Mouse (Mus musculus) intestine, embryonic 14.5 days (tissue): ENCODE results near the gene T2. TPM values are rescaled to one million over a fixed set of nuclear protein-coding genes. Genes with fewer than 3 reads are reported as not detected.

Experiments used
- ATAC-seq: fragments of 200-750 bp; cut with Nextera tagmentation; replicated peaks from 2 replicates; pipeline ENCODE4 v1.8.0; 2017; ENCODE audit warnings: low read depth, moderate number of reproducible peaks, moderate TSS enrichment, moderate library complexity; ENCODE audit not compliant: low FRiP score, low TSS enrichment
- DNase-seq: peaks from one replicate; pipeline ENCODE4 v3.0.0-alpha.2; 2018; ENCODE audit warnings: low spot score
- H3K27ac ChIP-seq: fragments of 300-500 bp; sonication (generic); 2 replicates; pipeline ENCODE4 v1.5.1; 2014; ENCODE audit warnings: low read depth, mild to moderate bottlenecking, control low read depth
- H3K27me3 ChIP-seq: fragments of 300-500 bp; sonication (generic); replicated peaks from 2 replicates; pipeline ENCODE4 v1.6.1; 2014; ENCODE audit warnings: low read length, control low read depth; ENCODE audit not compliant: control insufficient read depth, insufficient read depth
- H3K36me3 ChIP-seq: fragments of 300-500 bp; sonication (generic); 2 replicates; pipeline ENCODE4 v1.6.1; 2014; ENCODE audit warnings: low read length, control low read depth; ENCODE audit not compliant: control insufficient read depth, insufficient read depth
- H3K4me1 ChIP-seq: fragments of 300-500 bp; sonication (generic); replicated peaks from 2 replicates; pipeline ENCODE4 v1.6.1; 2014; ENCODE audit warnings: low read length, control low read depth, mixed read lengths; ENCODE audit not compliant: control insufficient read depth, insufficient read depth
- H3K4me2 ChIP-seq: fragments of 300-500 bp; sonication (generic); 2 replicates; pipeline ENCODE4 v1.6.1; 2014; ENCODE audit warnings: low read length
- H3K4me3 ChIP-seq: fragments of 300-500 bp; sonication (generic); 2 replicates; pipeline ENCODE4 v1.5.1; 2014; ENCODE audit warnings: low read depth, low read length, control low read depth, mixed read lengths
- H3K9ac ChIP-seq: fragments of 300-500 bp; sonication (generic); 2 replicates; pipeline ENCODE4 v1.6.1; 2014; ENCODE audit warnings: mild to moderate bottlenecking, low read length
- H3K9me3 ChIP-seq: fragments of 300-500 bp; sonication (generic); 2 replicates; pipeline ENCODE4 v1.6.1; 2016; ENCODE audit warnings: low read length, control low read depth; ENCODE audit not compliant: control insufficient read depth
- WGBS: fragments of 180-500 bp; shearing (Covaris S2); extraction: QIAGEN DNeasy Blood & Tissue Kit; methylation state at CpG from one replicate; pipeline ENCODE4 v1.1.7; 2014; 5-methylcytosine and 5-hydroxymethylcytosine counted together
- polyA plus RNA-seq: library from polyadenylated mRNA; unstranded; fragments of >200 nt; fragmentation: Nextera tagmentation; extraction: Ambion mirVana; gene quantifications from 2 replicates; pipeline ENCODE4 v1.2.1, GENCODE M21; 2014

The T2 gene
- polyA plus RNA-seq, 1 experiment from 2014 or later: 0.35 TPM

- Histone ChIP-seq H3K4me2 (peak overlapping the region; percentile 57), H3K9ac (peak overlapping the region; percentile 25), H3K36me3 (no peaks in the 10 kb centered on the region), H3K27me3 (no peaks in the 10 kb centered on the region), H3K27ac (peak overlapping the region; percentile 79), H3K9me3 (no peaks in the 10 kb centered on the region), H3K4me1 (peaks cover 26% of the 10 kb centered on the region), H3K4me3 (peak overlapping the region; percentile 30)
- 0% methylated on average over 7 of the region's 7 CpGs for WGBS
- DNase-seq (peak; percentile 84), ATAC-seq (peak; percentile 71)
Observed at GRCm38 (mm10) chr17:8371834-8372233, 16.0 kb downstream of the T2 start.

- DNase-seq (peak; percentile 84), ATAC-seq (peak; percentile 56; the same call in 1 of the 2 replicates)
- WGBS: 3% methylated on average over 18 of the region's 18 CpGs
- peaks cover 24% of the 10 kb centered on the region for H3K4me1 ChIP-seq
- peak overlapping the region; percentile 25 for H3K9ac ChIP-seq
- no peaks in the 10 kb centered on the region for H3K36me3 ChIP-seq
- H3K4me3 ChIP-seq: peak overlapping the region; percentile 30
- H3K27ac ChIP-seq: peak overlapping the region; percentile 79
- peak overlapping the region; percentile 57 for H3K4me2 ChIP-seq
- H3K9me3 ChIP-seq: no peaks in the 10 kb centered on the region
- H3K27me3 ChIP-seq: no peaks in the 10 kb centered on the region
Observed at GRCm38 (mm10) chr17:8372286-8373046, 16.7 kb downstream of the T2 start.

- ATAC-seq: no peak
- H3K9me3 ChIP-seq: peaks cover 4% of the 10 kb centered on the region; the same call in 1 of the 2 replicates
- H3K27me3 ChIP-seq: no peaks in the 10 kb centered on the region
- DNase-seq: no peak
- 61% methylated on average over 5 of the region's 5 CpGs for WGBS
- peaks cover under 1% of the 10 kb centered on the region; the same call in 1 of the 2 replicates for H3K4me1 ChIP-seq
- no peak overlapping the region for H3K4me3 ChIP-seq
- H3K36me3 ChIP-seq: no peaks in the 10 kb centered on the region
- H3K9ac ChIP-seq: no peak overlapping the region
- no peak overlapping the region for H3K4me2 ChIP-seq
- no peak overlapping the region for H3K27ac ChIP-seq
Observed at GRCm38 (mm10) chr17:8377298-8377697, 21.5 kb downstream of the T2 start.

GRCm38 (mm10) chr17:8385441-8385840 lies 29.6 kb downstream of the T2 start:
- Histone ChIP-seq H3K4me1 (no peaks in the 10 kb centered on the region), H3K36me3 (no peaks in the 10 kb centered on the region), H3K27me3 (peaks cover 33% of the 10 kb centered on the region), H3K4me3 (no peak overlapping the region), H3K9me3 (peaks cover 4% of the 10 kb centered on the region; the same call in 1 of the 2 replicates), H3K9ac (no peak overlapping the region), H3K27ac (no peak overlapping the region), H3K4me2 (no peak overlapping the region)
- DNase-seq: no peak
- no peak for ATAC-seq
- WGBS: 88% methylated on average over 2 of the region's 2 CpGs

- no peak overlapping the region for H3K4me2 ChIP-seq
- H3K9me3 ChIP-seq: no peaks in the 10 kb centered on the region
- H3K27ac ChIP-seq: no peak overlapping the region
- peaks cover 40% of the 10 kb centered on the region for H3K27me3 ChIP-seq
- no peak for DNase-seq
- no peak overlapping the region for H3K4me3 ChIP-seq
- no peak for ATAC-seq
- WGBS: 2% methylated on average over 13 of the region's 13 CpGs
- H3K4me1 ChIP-seq: no peaks in the 10 kb centered on the region
- H3K36me3 ChIP-seq: no peaks in the 10 kb centered on the region
- no peak overlapping the region for H3K9ac ChIP-seq
Observed at GRCm38 (mm10) chr17:8388463-8388862, 32.7 kb downstream of the T2 start.

- Histone ChIP-seq H3K27me3 (peaks cover 40% of the 10 kb centered on the region), H3K4me3 (0 out of 2 replicates have a peak overlapping the region, but pooled peaks have one; percentile 9), H3K9me3 (no peaks in the 10 kb centered on the region), H3K9ac (no peak overlapping the region), H3K27ac (no peak overlapping the region), H3K4me2 (0 out of 2 replicates have a peak overlapping the region, but pooled peaks have one; percentile 2), H3K4me1 (no peaks in the 10 kb centered on the region), H3K36me3 (no peaks in the 10 kb centered on the region)
- DNase-seq (no peak), ATAC-seq (no peak)
- WGBS: 1% methylated on average over 28 of the region's 28 CpGs
Observed at GRCm38 (mm10) chr17:8388990-8389789, 33.4 kb downstream of the T2 start.

- no peaks in the 10 kb centered on the region for H3K4me1 ChIP-seq
- DNase-seq (no peak), ATAC-seq (no peak)
- WGBS: 6% methylated on average over 10 of the region's 10 CpGs
- no peaks in the 10 kb centered on the region for H3K36me3 ChIP-seq
- H3K9me3 ChIP-seq: no peaks in the 10 kb centered on the region
- no peak overlapping the region for H3K27ac ChIP-seq
- H3K4me2 ChIP-seq: no peak overlapping the region
- no peak overlapping the region for H3K9ac ChIP-seq
- H3K4me3 ChIP-seq: no peak overlapping the region
- H3K27me3 ChIP-seq: peaks cover 40% of the 10 kb centered on the region
Observed at GRCm38 (mm10) chr17:8389790-8390095, 34.0 kb downstream of the T2 start.

GRCm38 (mm10) chr17:8390487-8390886 lies 34.7 kb downstream of the T2 start:
- DNase-seq (no peak), ATAC-seq (no peak)
- Histone ChIP-seq H3K27me3 (peaks cover 40% of the 10 kb centered on the region), H3K4me3 (no peak overlapping the region), H3K4me1 (no peaks in the 10 kb centered on the region), H3K9me3 (no peaks in the 10 kb centered on the region), H3K9ac (no peak overlapping the region), H3K36me3 (no peaks in the 10 kb centered on the region), H3K4me2 (no peak overlapping the region), H3K27ac (no peak overlapping the region)
- WGBS: 54% methylated on average over 4 of the region's 4 CpGs
